Comparison of ENCODE assay signal across 8 mouse cellular contexts in the genomic region with DNA sequence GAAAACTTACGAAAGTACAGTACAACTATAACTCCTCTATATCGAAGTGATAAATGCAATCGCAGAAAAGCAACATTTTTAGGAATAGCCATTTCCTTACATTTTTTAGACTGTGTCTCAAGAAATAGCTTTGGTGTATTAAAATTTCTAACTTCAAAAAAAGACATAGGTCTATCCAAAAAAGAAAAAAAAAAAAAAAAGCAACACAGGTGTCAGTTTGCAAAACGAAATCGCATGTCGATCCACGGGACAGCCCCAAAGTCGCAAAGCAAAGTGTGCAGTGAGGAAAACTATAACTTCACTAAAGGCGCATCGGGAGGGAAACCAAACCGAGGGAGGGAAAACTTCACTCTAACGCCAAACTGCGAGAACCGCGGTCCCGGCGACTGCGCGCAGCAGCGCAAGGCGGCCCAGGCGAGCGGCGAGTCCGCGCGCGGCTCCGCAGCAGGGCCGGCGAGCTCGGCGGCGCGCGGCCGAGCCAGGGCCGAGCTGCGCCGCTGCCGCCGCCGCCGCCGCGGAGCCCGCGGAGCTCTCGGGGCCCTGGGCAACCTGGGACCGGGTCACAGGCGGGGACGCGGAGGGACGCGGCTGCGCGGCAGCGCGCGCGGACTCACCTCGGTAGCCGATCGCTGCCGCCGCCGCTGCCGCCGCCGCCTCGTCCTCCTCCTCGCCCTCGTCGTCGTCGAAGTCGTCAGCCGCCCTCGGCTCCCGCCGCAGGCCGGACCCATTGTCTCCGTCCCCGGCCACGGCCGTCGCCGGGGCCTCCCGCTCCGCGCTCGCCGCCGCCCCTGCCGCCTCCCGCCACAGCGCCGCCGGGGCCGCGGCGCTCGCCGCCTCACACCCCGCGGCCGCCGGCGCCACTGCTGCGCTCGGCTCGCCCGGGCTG. TPM values are rescaled to one million over a fixed set of nuclear protein-coding genes. Genes with fewer than 3 reads are reported as not detected.
DNase-seq lines count a peak whose midpoint lies in the region; ATAC-seq and TF ChIP-seq lines count a peak whose summit lies in the region.

No protein-coding gene starts in this region.

- no peak for TF ChIP-seq CTCF in spleen, adult 2 months (IDR thresholded peaks at IDR 0.05; ENCODE audit: extremely low read depth, insufficient read depth, insufficient read length, insufficient replicate concordance)

- no peak for TF ChIP-seq POLR2A in spleen, adult 2 months (IDR thresholded peaks at IDR 0.05; ENCODE audit: low read depth, low read length)

- intact Hi-C loops in gastrocnemius, postnatal 36 days (cut with DNase I), result loop anchor here (5.0 kb wide), 1 partner anchor 39 kb away; no protein-coding TSS in a partner anchor

- H3K4me1 ChIP-seq in intestine, embryonic 16.5 days (ENCODE audit: control insufficient read depth, insufficient read depth, low read length), result peaks cover 9% of the 10 kb centered on the region; the same call in 1 of the 2 replicates
- peaks cover 16% of the 10 kb centered on the region for H3K4me1 ChIP-seq in limb, embryonic 12.5 days (replicated peaks)
- H3K4me1 ChIP-seq in midbrain, embryonic 12.5 days, result peaks cover 21% of the 10 kb centered on the region
- H3K4me1 ChIP-seq in spleen, adult 2 months (ENCODE audit: control insufficient read depth, insufficient read depth, insufficient read length), result no peaks in the 10 kb centered on the region

- H3K27ac ChIP-seq in intestine, embryonic 16.5 days (ENCODE audit: low read length), result peak overlapping the region; percentile 89
- H3K27ac ChIP-seq in limb, embryonic 12.5 days, result peak overlapping the region; percentile 95
- H3K27ac ChIP-seq in midbrain, embryonic 12.5 days (replicated peaks), result peak overlapping the region; percentile 91
- H3K27ac ChIP-seq in spleen, adult 2 months (ENCODE audit: insufficient read depth, low read length), result peak overlapping the region; percentile 88

- no peaks in the 10 kb centered on the region for H3K9me3 ChIP-seq in intestine, embryonic 16.5 days (ENCODE audit: control insufficient read depth, low read length)
- no peaks in the 10 kb centered on the region for H3K9me3 ChIP-seq in limb, embryonic 12.5 days
- no peaks in the 10 kb centered on the region for H3K9me3 ChIP-seq in midbrain, embryonic 12.5 days

- peak; percentile 86 for ATAC-seq in intestine, embryonic 16.5 days
- peak; percentile 69 for ATAC-seq in limb, embryonic 12.5 days (ENCODE audit: insufficient number of reproducible peaks, insufficient read depth, low FRiP score, low TSS enrichment, low read depth)
- ATAC-seq in midbrain, embryonic 12.5 days (ENCODE audit: low FRiP score, low read depth), result peak; percentile 86

- H3K4me2 ChIP-seq in intestine, embryonic 16.5 days (ENCODE audit: low read depth, low read length), result peak overlapping the region; percentile 92
- peak overlapping the region; percentile 75 for H3K4me2 ChIP-seq in limb, embryonic 12.5 days
- H3K4me2 ChIP-seq in midbrain, embryonic 12.5 days (replicated peaks), result peak overlapping the region; percentile 71

- H3K9ac ChIP-seq in intestine, embryonic 16.5 days (ENCODE audit: low read depth, low read length), result peak overlapping the region; percentile 93
- peak overlapping the region; percentile 95 for H3K9ac ChIP-seq in limb, embryonic 12.5 days (replicated peaks)
- peak overlapping the region; percentile 94 for H3K9ac ChIP-seq in midbrain, embryonic 12.5 days (replicated peaks)

- peak overlapping the region; percentile 74 for H3K4me3 ChIP-seq in intestine, embryonic 16.5 days (ENCODE audit: low read length)
- H3K4me3 ChIP-seq in limb, embryonic 12.5 days (replicated peaks), result peak overlapping the region; percentile 83
- H3K4me3 ChIP-seq in midbrain, embryonic 12.5 days, result peak overlapping the region; percentile 83
- peak overlapping the region; percentile 87 for H3K4me3 ChIP-seq in spleen, adult 2 months (ENCODE audit: extremely low read depth, insufficient read depth, insufficient read length)

- H3K27me3 ChIP-seq in intestine, embryonic 16.5 days (replicated peaks; ENCODE audit: control insufficient read depth, insufficient read depth, low read length), result no peaks in the 10 kb centered on the region
- no peaks in the 10 kb centered on the region for H3K27me3 ChIP-seq in limb, embryonic 12.5 days
- H3K27me3 ChIP-seq in midbrain, embryonic 12.5 days, result peaks cover 5% of the 10 kb centered on the region; the same call in 1 of the 2 replicates
- no peaks in the 10 kb centered on the region for H3K27me3 ChIP-seq in spleen, adult 2 months (ENCODE audit: control insufficient read depth, insufficient read depth, low read length)

- H3K36me3 ChIP-seq in intestine, embryonic 16.5 days (ENCODE audit: control insufficient read depth, insufficient read depth, low read length), result no peaks in the 10 kb centered on the region
- peaks cover 21% of the 10 kb centered on the region for H3K36me3 ChIP-seq in limb, embryonic 12.5 days
- peaks cover 15% of the 10 kb centered on the region for H3K36me3 ChIP-seq in midbrain, embryonic 12.5 days
- peaks cover 8% of the 10 kb centered on the region for H3K36me3 ChIP-seq in spleen, adult 2 months (ENCODE audit: control insufficient read depth, insufficient read depth, low read length)

- WGBS in intestine, embryonic 16.5 days, result under 1% methylated on average over 87 of the region's 113 CpGs
- 1% methylated on average over 67 of the region's 113 CpGs for WGBS in limb, embryonic 12.5 days
- 2% methylated on average over 68 of the region's 113 CpGs for WGBS in midbrain, embryonic 12.5 days
- WGBS in spleen, adult 2 months, result 2% methylated on average over 103 of the region's 113 CpGs

- DNase-seq in layer of hippocampus, adult 11-12 months (ENCODE audit: low spot score), result peak; percentile 22
- no peak for DNase-seq in layer of hippocampus, adult 9-10 months (ENCODE audit: low spot score)
- peak; percentile 84 for DNase-seq in embryo, embryonic 11 days
- DNase-seq in gastrocnemius, postnatal 36 days, result peak; percentile 38 to 42
- peak in 1 of 2 experiments; percentile 56 for DNase-seq in spleen, adult 2 months (ENCODE audit: low read depth in 1 of 2, low spot score in 2 of 2)

RNA-seq across cellular contexts. Expression of gene Sirt1, which starts 43.3 kb away (rescaled TPM):
- total RNA-seq in gastrocnemius, postnatal 36 days (2021), result 1 to 10 TPM; 7.5 to 8.3 TPM
- polyA plus RNA-seq in intestine, embryonic 16.5 days (2015; fragmentation: Nextera tagmentation; extraction: Ambion mirVana), result 2.2 and 3.3 TPM in 2 replicates
- polyA plus RNA-seq in limb, embryonic 12.5 days (2016; fragmentation: Nextera tagmentation; extraction: Ambion mirVana), result 7.7 and 9.9 TPM in 2 replicates
- polyA plus RNA-seq in midbrain, embryonic 12.5 days (2016; fragmentation: Nextera tagmentation; extraction: Ambion mirVana), result 5.8 and 6.3 TPM in 2 replicates
- polyA plus RNA-seq in spleen, adult 2 months (2012; rRNA removed), result 3.1 and 5.4 TPM in 2 replicates

RNA-seq across cellular contexts. Expression of gene Dnajc12, which starts 44.0 kb away (rescaled TPM):
- total RNA-seq in gastrocnemius, postnatal 36 days (2021), result 10 to 100 TPM; 17.2 to 17.3 TPM
- polyA plus RNA-seq in intestine, embryonic 16.5 days (2015; fragmentation: Nextera tagmentation; extraction: Ambion mirVana), result 6.8 TPM in 2 replicates
- 13.6 and 16.1 TPM in 2 replicates for polyA plus RNA-seq in limb, embryonic 12.5 days (2016; fragmentation: Nextera tagmentation; extraction: Ambion mirVana)
- 14.2 and 14.8 TPM in 2 replicates for polyA plus RNA-seq in midbrain, embryonic 12.5 days (2016; fragmentation: Nextera tagmentation; extraction: Ambion mirVana)
- 0.23 and 0.49 TPM in 2 replicates for polyA plus RNA-seq in spleen, adult 2 months (2012; rRNA removed)
